Mouse (Mus musculus) NIH3T3 (cell line): Measurements from ENCODE around the gene Scpep1.
A peak's percentile ranks its signal among the peaks of the same experiment; 100 is the strongest.
"Not testable (repeated sequence)": the region's sequence is repeated elsewhere in the genome, so short reads cannot be mapped to it uniquely, and the experiment has no call there.

Source experiments
- DNase-seq: peaks from one replicate; pipeline ENCODE4 v3.0.0-alpha.2; 2012; ENCODE audit warnings: low read depth

Scpep1 gene

GRCm38 (mm10) chr11:88955217-88955969 is at the start of gene Scpep1:
Gene Scpep1 (minus strand): TSS chr11:88955465.
- peak; percentile 99 for DNase-seq

- DNase-seq, result no peak
These were observed 48.5 kb upstream of the Scpep1 start for GRCm38 (mm10) chr11:89003726-89004125.

- DNase-seq, result no peak
These were observed 47.8 kb upstream of the Scpep1 start for GRCm38 (mm10) chr11:89003078-89003477.

- DNase-seq, result no peak
These were observed 47.4 kb upstream of the Scpep1 start for GRCm38 (mm10) chr11:89002621-89003020.

GRCm38 (mm10) chr11:89002068-89002467 is 46.8 kb upstream of the Scpep1 start:
- DNase-seq, result peak; percentile 20

GRCm38 (mm10) chr11:89001569-89001968 is 46.3 kb upstream of the Scpep1 start:
- DNase-seq, result no peak

GRCm38 (mm10) chr11:89000527-89000819 is 45.2 kb upstream of the Scpep1 start:
- peak; percentile 43 for DNase-seq

GRCm38 (mm10) chr11:88999723-89000526 is 44.7 kb upstream of the Scpep1 start:
- DNase-seq, result peak; percentile 47

- peak; percentile 98 for DNase-seq
These were observed 43.9 kb upstream of the Scpep1 start, which contains the start of gene Trim25 for GRCm38 (mm10) chr11:88998974-88999722. Gene Trim25 (plus strand): TSS chr11:88999376.

GRCm38 (mm10) chr11:88998406-88998805 is 43.1 kb upstream of the Scpep1 start:
- no peak for DNase-seq

GRCm38 (mm10) chr11:88997343-88997742 is 42.1 kb upstream of the Scpep1 start:
- not testable (repeated sequence) for DNase-seq

- DNase-seq, result peak; percentile 84
These were observed 41.2 kb upstream of the Scpep1 start for GRCm38 (mm10) chr11:88996427-88996826.

GRCm38 (mm10) chr11:88995616-88996015 is 40.4 kb upstream of the Scpep1 start:
- no peak for DNase-seq

GRCm38 (mm10) chr11:88994492-88994891 is 39.2 kb upstream of the Scpep1 start:
- no peak for DNase-seq

- DNase-seq, result peak; percentile 73
These were observed 38.4 kb upstream of the Scpep1 start for GRCm38 (mm10) chr11:88993625-88994024.

GRCm38 (mm10) chr11:88993186-88993585 is 37.9 kb upstream of the Scpep1 start:
- no peak for DNase-seq

GRCm38 (mm10) chr11:88989530-88989929 is 34.3 kb upstream of the Scpep1 start:
- peak; percentile 64 for DNase-seq

- DNase-seq, result no peak
These were observed 33.7 kb upstream of the Scpep1 start for GRCm38 (mm10) chr11:88988956-88989355.

- DNase-seq, result no peak
These were observed 31.4 kb upstream of the Scpep1 start for GRCm38 (mm10) chr11:88986616-88987015.

GRCm38 (mm10) chr11:88981337-88981736 is 26.1 kb upstream of the Scpep1 start:
- no peak for DNase-seq

- DNase-seq, result no peak
These were observed 21.9 kb upstream of the Scpep1 start for GRCm38 (mm10) chr11:88977188-88977587.

GRCm38 (mm10) chr11:88976320-88976719 is 21.1 kb upstream of the Scpep1 start:
- peak; percentile 38 for DNase-seq
